17 mouse cellular contexts compared by ENCODE assay signal in genomic region chr11:84375951-84376496, GRCm38 (mm10).
DNase-seq lines count a peak whose midpoint lies in the region; ATAC-seq and TF ChIP-seq lines count a peak whose summit lies in the region.
"Had no signal": no experiment of that assay in that cellular context is flagged by ENCODE, and none has a peak within 500 bp of the region (broad histone marks: within the 10 kb centered on the region; RNA-seq: fewer than 3 reads in every experiment).

No protein-coding gene starts in this region.

- intact Hi-C loops in heart, postnatal 36 days (cut with DNase I), result no loop called here

- H3K4me2 ChIP-seq in forebrain, embryonic 11.5 days (ENCODE audit: low read depth, low read length, severe bottlenecking), result no peak overlapping the region
- no peak overlapping the region; the same call in 1 of the 2 replicates for H3K4me2 ChIP-seq in forebrain, embryonic 15.5 days (replicated peaks)
- H3K4me2 ChIP-seq in forebrain, embryonic 13.5 days, result no peak overlapping the region
- no peak overlapping the region for H3K4me2 ChIP-seq in hindbrain, embryonic 16.5 days (ENCODE audit: low read length)
- H3K4me2 ChIP-seq in midbrain, postnatal 0 days (ENCODE audit: low read depth, low read length, poor library complexity, severe bottlenecking), result no peak overlapping the region
- H3K4me2 ChIP-seq: heart, embryonic 13.5 days; liver, embryonic 12.5 days had no signal

- H3K9ac ChIP-seq in forebrain, embryonic 11.5 days (ENCODE audit: low read length), result no peak overlapping the region
- no peak overlapping the region for H3K9ac ChIP-seq in forebrain, embryonic 15.5 days (replicated peaks)
- H3K9ac ChIP-seq in forebrain, embryonic 13.5 days, result no peak overlapping the region
- H3K9ac ChIP-seq in hindbrain, embryonic 16.5 days (ENCODE audit: low read depth, low read length), result no peak overlapping the region
- no peak overlapping the region for H3K9ac ChIP-seq in midbrain, postnatal 0 days (replicated peaks; ENCODE audit: low read length, poor library complexity, severe bottlenecking)
- H3K9ac ChIP-seq: heart, embryonic 13.5 days; liver, embryonic 12.5 days had no signal

- H3K27ac ChIP-seq in forebrain, embryonic 11.5 days (ENCODE audit: low read depth, low read length), result peak overlapping the region; percentile 43; the same call in 1 of the 2 replicates
- H3K27ac ChIP-seq in forebrain, embryonic 15.5 days (replicated peaks), result no peak overlapping the region; the same call in 1 of the 2 replicates
- H3K27ac ChIP-seq in forebrain, embryonic 13.5 days, result peak overlapping the region; percentile 36; the same call in 1 of the 2 replicates
- no peak overlapping the region; the same call in 1 of the 2 replicates for H3K27ac ChIP-seq in hindbrain, embryonic 16.5 days (ENCODE audit: low read depth, low read length)
- H3K27ac ChIP-seq in midbrain, postnatal 0 days (ENCODE audit: low read depth, low read length), result 0 out of 2 replicates have a peak overlapping the region, but pooled peaks have one; percentile 32
- H3K27ac ChIP-seq: heart, embryonic 13.5 days; limb, embryonic 10.5 days; liver, embryonic 12.5 days had no signal

- H3K36me3 ChIP-seq in forebrain, embryonic 11.5 days (ENCODE audit: control insufficient read depth, insufficient read depth, low read length), result no peaks in the 10 kb centered on the region
- H3K36me3 ChIP-seq in forebrain, embryonic 15.5 days, result peaks cover 4% of the 10 kb centered on the region; the same call in 1 of the 2 replicates
- peaks cover 30% of the 10 kb centered on the region for H3K36me3 ChIP-seq in forebrain, embryonic 13.5 days (ENCODE audit: poor library complexity, severe bottlenecking)
- peaks cover 4% of the 10 kb centered on the region; the same call in 1 of the 2 replicates for H3K36me3 ChIP-seq in hindbrain, embryonic 16.5 days (ENCODE audit: control insufficient read depth, insufficient read depth, low read length)
- no peaks in the 10 kb centered on the region for H3K36me3 ChIP-seq in midbrain, postnatal 0 days (ENCODE audit: insufficient read depth, low read length)

- H3K4me3 ChIP-seq in forebrain, embryonic 11.5 days (ENCODE audit: low read depth, low read length), result no peak overlapping the region
- H3K4me3 ChIP-seq in forebrain, embryonic 15.5 days, result no peak overlapping the region
- H3K4me3 ChIP-seq in forebrain, embryonic 13.5 days, result no peak overlapping the region
- H3K4me3 ChIP-seq in hindbrain, embryonic 16.5 days (ENCODE audit: low read length), result no peak overlapping the region
- no peak overlapping the region for H3K4me3 ChIP-seq in midbrain, postnatal 0 days (ENCODE audit: low read depth, low read length)
- H3K4me3 ChIP-seq: erythroblast, embryonic 14.5 days; heart, embryonic 13.5 days; limb, embryonic 10.5 days; liver, embryonic 12.5 days; megakaryocyte, embryonic 14.5 days had no signal

- 23% methylated on average over 3 of the region's 3 CpGs for WGBS in forebrain, embryonic 11.5 days
- 19% methylated on average over 3 of the region's 3 CpGs for WGBS in forebrain, embryonic 15.5 days
- WGBS in forebrain, embryonic 13.5 days, result 16% methylated on average over 3 of the region's 3 CpGs
- WGBS in hindbrain, embryonic 16.5 days, result 24% methylated on average over 3 of the region's 3 CpGs
- 18% methylated on average over 3 of the region's 3 CpGs for WGBS in midbrain, postnatal 0 days

- TF ChIP-seq CTCF in midbrain, postnatal 0 days (IDR thresholded peaks at IDR 0.05), result no peak

- H3K27me3 ChIP-seq in forebrain, embryonic 11.5 days (ENCODE audit: control insufficient read depth, insufficient read depth, low read length), result no peaks in the 10 kb centered on the region; the same call in 1 of the 2 replicates
- no peaks in the 10 kb centered on the region for H3K27me3 ChIP-seq in forebrain, embryonic 15.5 days
- no peaks in the 10 kb centered on the region for H3K27me3 ChIP-seq in forebrain, embryonic 13.5 days
- H3K27me3 ChIP-seq in hindbrain, embryonic 16.5 days (replicated peaks; ENCODE audit: control insufficient read depth, insufficient read depth, low read length), result no peaks in the 10 kb centered on the region
- H3K27me3 ChIP-seq in midbrain, postnatal 0 days (ENCODE audit: insufficient read depth, low read length), result no peaks in the 10 kb centered on the region
- H3K27me3 ChIP-seq: heart, embryonic 13.5 days; liver, embryonic 12.5 days; megakaryocyte, embryonic 14.5 days had no signal

- peaks cover 7% of the 10 kb centered on the region; the same call in 1 of the 2 replicates for H3K4me1 ChIP-seq in forebrain, embryonic 11.5 days (replicated peaks; ENCODE audit: control insufficient read depth, insufficient read depth, low read length)
- H3K4me1 ChIP-seq in forebrain, embryonic 15.5 days, result peaks cover 12% of the 10 kb centered on the region
- peaks cover 14% of the 10 kb centered on the region for H3K4me1 ChIP-seq in forebrain, embryonic 13.5 days
- H3K4me1 ChIP-seq in hindbrain, embryonic 16.5 days (ENCODE audit: control insufficient read depth, insufficient read depth, low read depth, low read length), result peaks cover 2% of the 10 kb centered on the region; the same call in 1 of the 2 replicates
- 0 out of 2 replicates have a peak, but pooled peaks cover 3% of the 10 kb centered on the region for H3K4me1 ChIP-seq in midbrain, postnatal 0 days (ENCODE audit: insufficient read depth, low read length)
- H3K4me1 ChIP-seq: heart, embryonic 13.5 days; limb, embryonic 10.5 days; liver, embryonic 12.5 days; megakaryocyte, embryonic 14.5 days had no signal

- no peaks in the 10 kb centered on the region for H3K9me3 ChIP-seq in forebrain, embryonic 11.5 days (ENCODE audit: control insufficient read depth, low read length)
- no peaks in the 10 kb centered on the region for H3K9me3 ChIP-seq in forebrain, embryonic 15.5 days
- no peaks in the 10 kb centered on the region for H3K9me3 ChIP-seq in forebrain, embryonic 13.5 days (replicated peaks)
- H3K9me3 ChIP-seq in hindbrain, embryonic 16.5 days (ENCODE audit: control insufficient read depth, low read length), result no peaks in the 10 kb centered on the region
- H3K9me3 ChIP-seq in midbrain, postnatal 0 days (ENCODE audit: low read length), result no peaks in the 10 kb centered on the region
- H3K9me3 ChIP-seq: heart, embryonic 13.5 days; limb, embryonic 10.5 days; liver, embryonic 12.5 days; megakaryocyte, embryonic 14.5 days had no signal

- DNase-seq in forebrain, embryonic 11.5 days (ENCODE audit: low spot score), result no peak
- no peak for DNase-seq in midbrain, postnatal 0 days (ENCODE audit: low spot score)
- DNase-seq in heart, postnatal 36 days, result no peak
- no peak for DNase-seq in MN1 (ENCODE audit: low spot score)
- no peak for DNase-seq in thymus, postnatal 4 days
- DNase-seq: adrenal gland, adult 8-10 months; cerebellum, adult 18-20 months; kidney, adult 8-10 months; kidney, postnatal 4 days had no signal

- peak; percentile 51 for ATAC-seq in forebrain, embryonic 11.5 days (replicated peaks; ENCODE audit: low FRiP score)
- ATAC-seq in forebrain, embryonic 15.5 days (replicated peaks), result no peak; the same call in 1 of the 2 replicates
- ATAC-seq in forebrain, embryonic 13.5 days, result no peak
- peak; percentile 61 for ATAC-seq in hindbrain, embryonic 16.5 days
- no peak for ATAC-seq in midbrain, postnatal 0 days (ENCODE audit: low FRiP score)
- ATAC-seq: liver, embryonic 12.5 days had no signal

Comparison
In these comparisons a context has a peak if more than half of its experiments do, and no peak if none do; other contexts are left out.
1. ATAC-seq: peak in forebrain, embryonic 11.5 days (single experiment) and hindbrain, embryonic 16.5 days (single experiment); none in forebrain, embryonic 15.5 days (single experiment), forebrain, embryonic 13.5 days (single experiment) and midbrain, postnatal 0 days (single experiment).
2. H3K27ac ChIP-seq: peak in forebrain, embryonic 11.5 days (single experiment), forebrain, embryonic 13.5 days (single experiment) and midbrain, postnatal 0 days (single experiment); none in forebrain, embryonic 15.5 days (single experiment) and hindbrain, embryonic 16.5 days (single experiment).